Mouse (Mus musculus) heart, embryonic 13.5 days (tissue): Measurements from ENCODE around the gene Brpf3. TPM values are rescaled to one million over a fixed set of nuclear protein-coding genes. Genes with fewer than 3 reads are reported as not detected.

Source experiments
- ATAC-seq: fragments of 200-750 bp; cut with Nextera tagmentation; 2 replicates; pipeline ENCODE4 v1.8.0; 2017; ENCODE audit warnings: moderate TSS enrichment; ENCODE audit not compliant: insufficient number of reproducible peaks, low FRiP score, low TSS enrichment; ENCODE audit errors: extremely low read depth
- H3K27ac ChIP-seq: fragments of 300-500 bp; sonication (generic); replicated peaks from 2 replicates; pipeline ENCODE4 v1.5.1; 2015; ENCODE audit warnings: moderate library complexity, mild to moderate bottlenecking, inconsistent platforms
- H3K27me3 ChIP-seq: fragments of 300-500 bp; sonication (generic); replicated peaks from 2 replicates; pipeline ENCODE4 v1.6.1; 2015; ENCODE audit warnings: mild to moderate bottlenecking, inconsistent platforms
- H3K36me3 ChIP-seq: fragments of 300-500 bp; sonication (generic); 2 replicates; pipeline ENCODE4 v1.6.1; 2015; ENCODE audit warnings: mild to moderate bottlenecking, inconsistent platforms
- H3K4me1 ChIP-seq: fragments of 300-500 bp; sonication (generic); 2 replicates; pipeline ENCODE4 v1.6.1; 2015; ENCODE audit warnings: inconsistent platforms
- H3K4me2 ChIP-seq: fragments of 300-500 bp; sonication (generic); 2 replicates; pipeline ENCODE4 v1.6.1; 2015; ENCODE audit warnings: inconsistent platforms, mild to moderate bottlenecking, moderate library complexity
- H3K4me3 ChIP-seq: fragments of 300-500 bp; sonication (generic); 2 replicates; pipeline ENCODE4 v1.5.1; 2015; ENCODE audit warnings: moderate library complexity, mild to moderate bottlenecking, inconsistent platforms
- H3K9ac ChIP-seq: fragments of 300-500 bp; sonication (generic); 2 replicates; pipeline ENCODE4 v1.6.1; 2015; ENCODE audit warnings: inconsistent platforms, mild to moderate bottlenecking, moderate library complexity
- H3K9me3 ChIP-seq: fragments of 300-500 bp; sonication (generic); 2 replicates; pipeline ENCODE4 v1.6.1; 2016; ENCODE audit warnings: inconsistent platforms
- WGBS: fragments of 180-500 bp; shearing (Covaris S2); methylation state at CpG from one replicate; pipeline ENCODE4 v1.1.7; 2015; ENCODE audit warnings: mixed read lengths; 5-methylcytosine and 5-hydroxymethylcytosine counted together
- polyA plus RNA-seq: library from polyadenylated mRNA; unstranded; fragments of >200 nt; fragmentation: Nextera tagmentation; extraction: Ambion mirVana; gene quantifications from 2 replicates; pipeline ENCODE4 v1.2.1, GENCODE M21; 2015

Gene Brpf3
- polyA plus RNA-seq, 1 experiment from 2014 or later, result 7.0 TPM

GRCm38 (mm10) chr17:28876821-28877220 lies 75.9 kb downstream of the Brpf3 start:
- peaks cover 28% of the 10 kb centered on the region for H3K4me1 ChIP-seq
- 0 out of 2 replicates have a peak, but pooled peaks cover 2% of the 10 kb centered on the region for H3K9me3 ChIP-seq
- WGBS, result 22% methylated on average over 19 of the region's 19 CpGs
- peaks cover 31% of the 10 kb centered on the region for H3K27me3 ChIP-seq
- H3K4me3 ChIP-seq, result 0 out of 2 replicates have a peak overlapping the region, but pooled peaks have one; percentile 1
- no peak overlapping the region for H3K27ac ChIP-seq
- H3K4me2 ChIP-seq, result peak overlapping the region; percentile 44
- no peaks in the 10 kb centered on the region for H3K36me3 ChIP-seq
- peak overlapping the region; percentile 56; the same call in 1 of the 2 replicates for H3K9ac ChIP-seq
- ATAC-seq, result no peak

GRCm38 (mm10) chr17:28879931-28880391 lies 79.1 kb downstream of the Brpf3 start:
- 4% methylated on average over 18 of the region's 18 CpGs for WGBS
- Histone ChIP-seq H3K9me3 (no peaks in the 10 kb centered on the region), H3K4me3 (no peak overlapping the region), H3K27me3 (peaks cover 34% of the 10 kb centered on the region), H3K4me1 (peaks cover 25% of the 10 kb centered on the region), H3K27ac (no peak overlapping the region), H3K4me2 (peak overlapping the region; percentile 40), H3K9ac (no peak overlapping the region), H3K36me3 (no peaks in the 10 kb centered on the region)
- ATAC-seq, result no peak

GRCm38 (mm10) chr17:28882316-28882715 lies 81.4 kb downstream of the Brpf3 start:
- H3K4me3 ChIP-seq, result 0 out of 2 replicates have a peak overlapping the region, but pooled peaks have one; percentile 14
- H3K9me3 ChIP-seq, result no peaks in the 10 kb centered on the region
- H3K4me1 ChIP-seq, result peaks cover 11% of the 10 kb centered on the region; the same call in 1 of the 2 replicates
- H3K27ac ChIP-seq, result no peak overlapping the region
- no peaks in the 10 kb centered on the region for H3K36me3 ChIP-seq
- ATAC-seq, result no peak
- H3K4me2 ChIP-seq, result peak overlapping the region; percentile 51
- no peak overlapping the region for H3K9ac ChIP-seq
- H3K27me3 ChIP-seq, result peaks cover 32% of the 10 kb centered on the region
- 5% methylated on average over 12 of the region's 12 CpGs for WGBS

GRCm38 (mm10) chr17:28882810-28883209 lies 81.9 kb downstream of the Brpf3 start:
- H3K4me2 ChIP-seq, result peak overlapping the region; percentile 51
- no peak for ATAC-seq

GRCm38 (mm10) chr17:28883941-28884516 lies 83.1 kb downstream of the Brpf3 start:
- H3K27me3 ChIP-seq, result peaks cover 20% of the 10 kb centered on the region
- no peak for ATAC-seq
- no peak overlapping the region for H3K4me3 ChIP-seq
- H3K9ac ChIP-seq, result no peak overlapping the region
- peaks cover 11% of the 10 kb centered on the region; the same call in 1 of the 2 replicates for H3K4me1 ChIP-seq
- 53% methylated on average over 10 of the region's 10 CpGs for WGBS
- H3K9me3 ChIP-seq, result 0 out of 2 replicates have a peak, but pooled peaks cover 5% of the 10 kb centered on the region
- no peak overlapping the region for H3K27ac ChIP-seq
- no peak overlapping the region for H3K4me2 ChIP-seq
- H3K36me3 ChIP-seq, result no peaks in the 10 kb centered on the region

More at GRCm38 (mm10) chr17:28882810-28883209, 81.9 kb downstream of the Brpf3 start:
- WGBS, result 43% methylated on average over 8 of the region's 8 CpGs
- H3K4me3 ChIP-seq, result no peak overlapping the region
- no peak overlapping the region for H3K27ac ChIP-seq
- H3K4me1 ChIP-seq, result peaks cover 11% of the 10 kb centered on the region; the same call in 1 of the 2 replicates
- no peaks in the 10 kb centered on the region for H3K36me3 ChIP-seq
- no peaks in the 10 kb centered on the region for H3K9me3 ChIP-seq
- no peak overlapping the region for H3K9ac ChIP-seq
- H3K27me3 ChIP-seq, result peaks cover 29% of the 10 kb centered on the region

GRCm38 (mm10) chr17:28885231-28885630 lies 84.3 kb downstream of the Brpf3 start:
- ATAC-seq, result no peak
- no peaks in the 10 kb centered on the region for H3K36me3 ChIP-seq
- H3K4me3 ChIP-seq, result no peak overlapping the region
- 0 out of 2 replicates have a peak, but pooled peaks cover 5% of the 10 kb centered on the region for H3K9me3 ChIP-seq
- H3K9ac ChIP-seq, result no peak overlapping the region
- WGBS, result 78% methylated on average over 8 of the region's 8 CpGs
- H3K4me2 ChIP-seq, result no peak overlapping the region
- H3K27me3 ChIP-seq, result peaks cover 17% of the 10 kb centered on the region
- H3K4me1 ChIP-seq, result peaks cover 4% of the 10 kb centered on the region; the same call in 1 of the 2 replicates
- H3K27ac ChIP-seq, result no peak overlapping the region

GRCm38 (mm10) chr17:28886266-28886665 lies 85.4 kb downstream of the Brpf3 start:
- WGBS, result 74% methylated on average over 8 of the region's 8 CpGs
- Histone ChIP-seq H3K27ac (no peak overlapping the region), H3K4me1 (peaks cover 3% of the 10 kb centered on the region; the same call in 1 of the 2 replicates), H3K9ac (no peak overlapping the region), H3K9me3 (0 out of 2 replicates have a peak, but pooled peaks cover 5% of the 10 kb centered on the region), H3K27me3 (peaks cover 7% of the 10 kb centered on the region; the same call in 1 of the 2 replicates), H3K36me3 (no peaks in the 10 kb centered on the region), H3K4me2 (no peak overlapping the region), H3K4me3 (no peak overlapping the region)
- no peak for ATAC-seq

Other genes starting within 250 kb of the Brpf3 start
- gene Clps, start 240.3 kb upstream of the Brpf3 start, polyA plus RNA-seq, result 0.25 and 2.0 TPM in 2 replicates
- 0.22 and 0.43 TPM in 2 replicates for gene Lhfpl5, start 225.4 kb upstream of the Brpf3 start, polyA plus RNA-seq
- gene Srpk1, start 178.4 kb upstream of the Brpf3 start, polyA plus RNA-seq, result 43.5 and 47.2 TPM in 2 replicates
- gene Slc26a8, start 110.9 kb upstream of the Brpf3 start, polyA plus RNA-seq, result 0.10 and 0.15 TPM in 2 replicates
- gene Mapk14, start 109.8 kb upstream of the Brpf3 start, polyA plus RNA-seq, result 24.5 and 25.5 TPM in 2 replicates
- gene AC170998.1, start 75.0 kb upstream of the Brpf3 start, polyA plus RNA-seq, result 1.6 and 2.0 TPM in 2 replicates
- gene Mapk13, start 31.8 kb upstream of the Brpf3 start, polyA plus RNA-seq, result 4.3 and 7.1 TPM in 2 replicates
- gene Pnpla1, start 57.3 kb downstream of the Brpf3 start, polyA plus RNA-seq, result not detected in 2 replicates
- 0.05 TPM in 1 of 2 replicates, not detected in the other for gene 4930539E08Rik, start 114.2 kb downstream of the Brpf3 start, polyA plus RNA-seq
- gene Pxt1, start 142.8 kb downstream of the Brpf3 start, polyA plus RNA-seq, result 0.19 TPM in 2 replicates
- 58.1 and 59.9 TPM in 2 replicates for gene Kctd20, start 150.9 kb downstream of the Brpf3 start, polyA plus RNA-seq
- gene Stk38, start 206.9 kb downstream of the Brpf3 start, polyA plus RNA-seq, result 68.7 and 71.0 TPM in 2 replicates
- gene Srsf3, start 231.5 kb downstream of the Brpf3 start, polyA plus RNA-seq, result 321 and 347 TPM in 2 replicates